Mouse (Mus musculus): Measurements from ENCODE around the gene Sox1. TPM values are rescaled to one million over a fixed set of nuclear protein-coding genes. Genes with fewer than 3 reads are reported as not detected.

Gene Sox1
- polyA plus RNA-seq, 1 experiment from 2014 or later, result not detected

GRCm38 (mm10) chr8:12401391-12402270 lies 6.5 kb downstream of the Sox1 start:
- peaks cover 100% of the 10 kb centered on the region for H3K27me3 ChIP-seq (replicated peaks; ENCODE audit: control insufficient read depth, insufficient read depth, low read length)
- H3K4me1 ChIP-seq (replicated peaks; ENCODE audit: control insufficient read depth, insufficient read depth, low read length), result 0 out of 2 replicates have a peak, but pooled peaks cover 4% of the 10 kb centered on the region
- no peak overlapping the region for H3K4me2 ChIP-seq (ENCODE audit: low read length)
- under 1% methylated on average over 35 of the region's 35 CpGs for WGBS
- H3K4me3 ChIP-seq (ENCODE audit: low read depth, low read length), result no peak overlapping the region; the same call in 1 of the 2 replicates
- ATAC-seq (replicated peaks; ENCODE audit: low FRiP score, low TSS enrichment, low read depth) (no peak), DNase-seq (ENCODE audit: low spot score) (peak; percentile 69)
- no peak overlapping the region for H3K9ac ChIP-seq (ENCODE audit: low read length)
- H3K27ac ChIP-seq (ENCODE audit: low read depth), result no peak overlapping the region
- H3K36me3 ChIP-seq (ENCODE audit: control insufficient read depth, insufficient read depth, low read length), result no peaks in the 10 kb centered on the region
- H3K9me3 ChIP-seq (ENCODE audit: control insufficient read depth, low read length), result no peaks in the 10 kb centered on the region

GRCm38 (mm10) chr8:12402709-12403108 lies 7.6 kb downstream of the Sox1 start:
- no peak overlapping the region for H3K9ac ChIP-seq (ENCODE audit: low read length)
- ATAC-seq (replicated peaks; ENCODE audit: low FRiP score, low TSS enrichment, low read depth), result no peak
- no peak overlapping the region for H3K4me3 ChIP-seq (ENCODE audit: low read depth, low read length)
- no peaks in the 10 kb centered on the region for H3K4me1 ChIP-seq (replicated peaks; ENCODE audit: control insufficient read depth, insufficient read depth, low read length)
- H3K27me3 ChIP-seq (replicated peaks; ENCODE audit: control insufficient read depth, insufficient read depth, low read length), result peaks cover 98% of the 10 kb centered on the region
- no peak overlapping the region for H3K4me2 ChIP-seq (ENCODE audit: low read length)
- H3K9me3 ChIP-seq (ENCODE audit: control insufficient read depth, low read length), result no peaks in the 10 kb centered on the region
- DNase-seq (ENCODE audit: low spot score), result no peak
- WGBS, result 5% methylated on average over 9 of the region's 9 CpGs
- H3K27ac ChIP-seq (ENCODE audit: low read depth), result no peak overlapping the region
- H3K36me3 ChIP-seq (ENCODE audit: control insufficient read depth, insufficient read depth, low read length), result no peaks in the 10 kb centered on the region

- H3K9me3 ChIP-seq (ENCODE audit: control insufficient read depth, low read length), result no peaks in the 10 kb centered on the region
- no peak overlapping the region for H3K27ac ChIP-seq (ENCODE audit: low read depth)
- ATAC-seq (replicated peaks; ENCODE audit: low FRiP score, low TSS enrichment, low read depth) (no peak), DNase-seq (ENCODE audit: low spot score) (no peak)
- 29% methylated on average over 10 of the region's 10 CpGs for WGBS
- H3K27me3 ChIP-seq (replicated peaks; ENCODE audit: control insufficient read depth, insufficient read depth, low read length), result peaks cover 74% of the 10 kb centered on the region
- no peak overlapping the region for H3K9ac ChIP-seq (ENCODE audit: low read length)
- no peak overlapping the region for H3K4me3 ChIP-seq (ENCODE audit: low read depth, low read length)
- H3K4me1 ChIP-seq (replicated peaks; ENCODE audit: control insufficient read depth, insufficient read depth, low read length), result no peaks in the 10 kb centered on the region
- no peaks in the 10 kb centered on the region for H3K36me3 ChIP-seq (ENCODE audit: control insufficient read depth, insufficient read depth, low read length)
- no peak overlapping the region for H3K4me2 ChIP-seq (ENCODE audit: low read length)
These were observed 12.9 kb downstream of the Sox1 start for GRCm38 (mm10) chr8:12408020-12408419.

GRCm38 (mm10) chr8:12409976-12410375 lies 14.9 kb downstream of the Sox1 start:
- Histone ChIP-seq H3K4me3 (ENCODE audit: low read depth, low read length) (no peak overlapping the region), H3K36me3 (ENCODE audit: control insufficient read depth, insufficient read depth, low read length) (no peaks in the 10 kb centered on the region), H3K27ac (ENCODE audit: low read depth) (no peak overlapping the region), H3K4me2 (ENCODE audit: low read length) (no peak overlapping the region), H3K27me3 (replicated peaks; ENCODE audit: control insufficient read depth, insufficient read depth, low read length) (peaks cover 64% of the 10 kb centered on the region), H3K4me1 (replicated peaks; ENCODE audit: control insufficient read depth, insufficient read depth, low read length) (no peaks in the 10 kb centered on the region), H3K9ac (ENCODE audit: low read length) (no peak overlapping the region), H3K9me3 (ENCODE audit: control insufficient read depth, low read length) (no peaks in the 10 kb centered on the region)
- no peak for ATAC-seq (replicated peaks; ENCODE audit: low FRiP score, low TSS enrichment, low read depth)
- WGBS, result 43% methylated on average over 3 of the region's 3 CpGs
- DNase-seq (ENCODE audit: low spot score), result no peak

GRCm38 (mm10) chr8:12417056-12417455 lies 22.0 kb downstream of the Sox1 start:
- Histone ChIP-seq H3K4me2 (ENCODE audit: low read length) (no peak overlapping the region), H3K27ac (ENCODE audit: low read depth) (no peak overlapping the region), H3K4me3 (ENCODE audit: low read depth, low read length) (no peak overlapping the region), H3K9ac (ENCODE audit: low read length) (no peak overlapping the region), H3K36me3 (ENCODE audit: control insufficient read depth, insufficient read depth, low read length) (no peaks in the 10 kb centered on the region), H3K9me3 (ENCODE audit: control insufficient read depth, low read length) (no peaks in the 10 kb centered on the region), H3K27me3 (replicated peaks; ENCODE audit: control insufficient read depth, insufficient read depth, low read length) (peaks cover 19% of the 10 kb centered on the region; the same call in 1 of the 2 replicates), H3K4me1 (replicated peaks; ENCODE audit: control insufficient read depth, insufficient read depth, low read length) (no peaks in the 10 kb centered on the region)
- ATAC-seq (replicated peaks; ENCODE audit: low FRiP score, low TSS enrichment, low read depth), result no peak
- 86% methylated on average over 2 of the region's 2 CpGs for WGBS
- no peak for DNase-seq (ENCODE audit: low spot score)

- H3K36me3 ChIP-seq (ENCODE audit: control insufficient read depth, insufficient read depth, low read length), result no peaks in the 10 kb centered on the region
- H3K27ac ChIP-seq (ENCODE audit: low read depth), result no peak overlapping the region
- H3K4me2 ChIP-seq (ENCODE audit: low read length), result no peak overlapping the region
- no peak for DNase-seq (ENCODE audit: low spot score)
- no peak overlapping the region for H3K9ac ChIP-seq (ENCODE audit: low read length)
- ATAC-seq (replicated peaks; ENCODE audit: low FRiP score, low TSS enrichment, low read depth), result no peak
- H3K4me1 ChIP-seq (replicated peaks; ENCODE audit: control insufficient read depth, insufficient read depth, low read length), result no peaks in the 10 kb centered on the region
- no peak overlapping the region for H3K4me3 ChIP-seq (ENCODE audit: low read depth, low read length)
- WGBS, result 76% methylated on average over 2 of the region's 2 CpGs
- H3K27me3 ChIP-seq (replicated peaks; ENCODE audit: control insufficient read depth, insufficient read depth, low read length), result peaks cover 29% of the 10 kb centered on the region
- no peaks in the 10 kb centered on the region for H3K9me3 ChIP-seq (ENCODE audit: control insufficient read depth, low read length)
These were observed 25.4 kb downstream of the Sox1 start for GRCm38 (mm10) chr8:12420537-12420936.

- no peak for DNase-seq (ENCODE audit: low spot score)
- Histone ChIP-seq H3K27ac (ENCODE audit: low read depth) (no peak overlapping the region), H3K36me3 (ENCODE audit: control insufficient read depth, insufficient read depth, low read length) (no peaks in the 10 kb centered on the region), H3K4me1 (replicated peaks; ENCODE audit: control insufficient read depth, insufficient read depth, low read length) (no peaks in the 10 kb centered on the region), H3K4me2 (ENCODE audit: low read length) (no peak overlapping the region), H3K9ac (ENCODE audit: low read length) (no peak overlapping the region), H3K4me3 (ENCODE audit: low read depth, low read length) (no peak overlapping the region), H3K27me3 (replicated peaks; ENCODE audit: control insufficient read depth, insufficient read depth, low read length) (peaks cover 76% of the 10 kb centered on the region), H3K9me3 (ENCODE audit: control insufficient read depth, low read length) (no peaks in the 10 kb centered on the region)
- WGBS, result 83% methylated on average over 8 of the region's 8 CpGs
- ATAC-seq (replicated peaks; ENCODE audit: low FRiP score, low TSS enrichment, low read depth), result no peak
These were observed 30.8 kb downstream of the Sox1 start for GRCm38 (mm10) chr8:12425906-12426305.

- DNase-seq (ENCODE audit: low spot score), result no peak
- Histone ChIP-seq H3K36me3 (ENCODE audit: control insufficient read depth, insufficient read depth, low read length) (no peaks in the 10 kb centered on the region), H3K4me3 (ENCODE audit: low read depth, low read length) (no peak overlapping the region), H3K27ac (ENCODE audit: low read depth) (no peak overlapping the region), H3K9ac (ENCODE audit: low read length) (no peak overlapping the region), H3K27me3 (replicated peaks; ENCODE audit: control insufficient read depth, insufficient read depth, low read length) (peaks cover 91% of the 10 kb centered on the region), H3K4me2 (ENCODE audit: low read length) (no peak overlapping the region), H3K4me1 (replicated peaks; ENCODE audit: control insufficient read depth, insufficient read depth, low read length) (no peaks in the 10 kb centered on the region), H3K9me3 (ENCODE audit: control insufficient read depth, low read length) (no peaks in the 10 kb centered on the region)
- no peak for ATAC-seq (replicated peaks; ENCODE audit: low FRiP score, low TSS enrichment, low read depth)
- WGBS, result 77% methylated on average over 9 of the region's 9 CpGs
These were observed 32.3 kb downstream of the Sox1 start for GRCm38 (mm10) chr8:12427346-12427745.
